Mouse (Mus musculus) liver, embryonic 12.5 days (tissue): ENCODE data around the gene Gm9945. TPM values are rescaled to one million over a fixed set of nuclear protein-coding genes. Genes with fewer than 3 reads are reported as not detected.

Experiments
- ATAC-seq: fragments of 200-750 bp; cut with Nextera tagmentation; 2 replicates; pipeline ENCODE4 v1.8.0; 2017; ENCODE audit warnings: moderate number of reproducible peaks, mild to moderate bottlenecking, moderate library complexity
- H3K27ac ChIP-seq: fragments of 300-500 bp; sonication (generic); 2 replicates; pipeline ENCODE4 v1.5.1; 2016; ENCODE audit warnings: mild to moderate bottlenecking
- H3K27me3 ChIP-seq: fragments of 300-500 bp; sonication (generic); replicated peaks from 2 replicates; pipeline ENCODE4 v1.6.1; 2016; ENCODE audit warnings: mild to moderate bottlenecking, moderate library complexity
- H3K36me3 ChIP-seq: fragments of 300-500 bp; sonication (generic); 2 replicates; pipeline ENCODE4 v1.6.1; 2016; ENCODE audit warnings: mild to moderate bottlenecking, moderate library complexity
- H3K4me1 ChIP-seq: fragments of 300-500 bp; sonication (generic); 2 replicates; pipeline ENCODE4 v1.6.1; 2016
- H3K4me2 ChIP-seq: fragments of 300-500 bp; sonication (generic); 2 replicates; pipeline ENCODE4 v1.6.1; 2016; ENCODE audit warnings: mild to moderate bottlenecking, moderate library complexity
- H3K4me3 ChIP-seq: fragments of 300-500 bp; sonication (generic); 2 replicates; pipeline ENCODE4 v1.5.1; 2016; ENCODE audit warnings: mild to moderate bottlenecking, moderate library complexity
- H3K9ac ChIP-seq: fragments of 300-500 bp; sonication (generic); 2 replicates; pipeline ENCODE4 v1.6.1; 2016; ENCODE audit warnings: mild to moderate bottlenecking, moderate library complexity
- H3K9me3 ChIP-seq: fragments of 300-500 bp; sonication (generic); replicated peaks from 2 replicates; pipeline ENCODE4 v1.6.1; 2016; ENCODE audit warnings: mild to moderate bottlenecking, moderate library complexity
- WGBS: fragments of 180-500 bp; shearing (Covaris S2); methylation state at CpG from one replicate; pipeline ENCODE4 v1.1.7; 2016; ENCODE audit not compliant: insufficient replicate concordance; 5-methylcytosine and 5-hydroxymethylcytosine counted together
- polyA plus RNA-seq: library from polyadenylated mRNA; unstranded; fragments of >200 nt; fragmentation: Nextera tagmentation; extraction: Ambion mirVana; gene quantifications from 2 replicates; pipeline ENCODE4 v1.2.1, GENCODE M21; 2016

Gene Gm9945
- polyA plus RNA-seq, 1 experiment from 2014 or later = 0.48 TPM

DNA sequence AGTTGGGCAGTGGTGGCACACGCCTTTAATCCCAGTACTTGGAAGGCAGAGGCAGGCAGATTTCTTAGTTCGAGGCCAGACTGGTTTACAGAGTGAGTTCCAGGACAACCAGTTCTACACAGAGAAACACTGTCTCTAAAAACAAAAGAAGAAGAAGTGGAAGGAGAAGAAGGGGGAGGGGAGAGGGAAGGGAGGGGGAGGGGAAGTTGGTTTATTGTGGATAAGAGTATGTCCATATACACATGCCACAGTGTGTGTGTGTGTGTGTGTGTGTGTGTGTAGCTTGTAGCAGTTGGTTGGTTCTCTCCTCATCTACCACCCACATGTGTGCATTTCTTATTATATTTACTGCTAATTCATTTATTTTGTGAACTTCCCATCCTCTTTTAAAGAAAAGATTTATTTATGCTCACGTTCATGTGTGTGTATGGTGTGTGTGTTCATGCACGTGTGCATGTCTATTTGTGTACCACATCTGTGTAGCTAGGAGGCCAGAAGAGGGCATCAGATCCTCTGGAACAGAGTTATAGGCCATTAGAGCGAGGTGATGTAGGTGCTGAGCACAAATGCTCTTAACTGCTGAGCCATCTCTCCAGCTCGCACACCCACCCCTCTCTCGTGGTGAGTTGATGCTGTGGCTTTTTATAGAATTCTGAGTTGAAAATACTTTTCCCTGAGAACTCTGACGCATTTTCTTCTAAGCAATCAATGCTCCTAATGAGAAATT is 22.2 kb downstream of the Gm9945 start:
- no peak for ATAC-seq
- Histone ChIP-seq H3K9ac (no peak overlapping the region), H3K36me3 (no peaks in the 10 kb centered on the region), H3K27me3 (peaks cover 39% of the 10 kb centered on the region), H3K9me3 (no peaks in the 10 kb centered on the region), H3K4me2 (no peak overlapping the region), H3K4me1 (peaks cover 12% of the 10 kb centered on the region), H3K4me3 (no peak overlapping the region), H3K27ac (no peak overlapping the region)
- 40% methylated on average over 8 of the region's 8 CpGs for WGBS

DNA sequence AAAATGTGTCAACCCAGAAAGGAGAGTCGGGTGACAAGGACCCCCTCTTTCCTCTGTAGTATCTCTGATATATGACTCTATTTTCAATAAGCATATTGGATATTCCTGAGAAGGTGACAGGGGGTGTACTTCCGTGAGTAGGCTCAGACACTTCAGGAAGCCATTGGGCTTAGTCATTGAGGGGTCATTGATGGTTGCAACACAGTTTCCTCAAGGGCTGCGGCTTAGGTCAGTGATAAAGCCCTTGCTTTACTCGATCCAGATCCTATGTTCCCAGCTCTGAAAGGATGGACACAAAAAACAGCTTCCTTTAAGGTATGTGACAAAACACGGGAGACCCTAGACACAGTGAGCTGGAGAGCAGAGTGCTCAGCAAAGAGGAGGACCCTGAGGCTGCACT is 23.8 kb downstream of the Gm9945 start:
- ATAC-seq = no peak
- no peak overlapping the region for H3K9ac ChIP-seq
- 38% methylated on average over 5 of the region's 5 CpGs for whole genome bisulfite sequencing
- no peak overlapping the region for H3K4me2 ChIP-seq
- H3K27me3 ChIP-seq = peaks cover 30% of the 10 kb centered on the region
- no peak overlapping the region for H3K27ac ChIP-seq
- no peaks in the 10 kb centered on the region for H3K9me3 ChIP-seq
- no peaks in the 10 kb centered on the region for H3K36me3 ChIP-seq
- peaks cover 12% of the 10 kb centered on the region for H3K4me1 ChIP-seq
- no peak overlapping the region for H3K4me3 ChIP-seq

DNA sequence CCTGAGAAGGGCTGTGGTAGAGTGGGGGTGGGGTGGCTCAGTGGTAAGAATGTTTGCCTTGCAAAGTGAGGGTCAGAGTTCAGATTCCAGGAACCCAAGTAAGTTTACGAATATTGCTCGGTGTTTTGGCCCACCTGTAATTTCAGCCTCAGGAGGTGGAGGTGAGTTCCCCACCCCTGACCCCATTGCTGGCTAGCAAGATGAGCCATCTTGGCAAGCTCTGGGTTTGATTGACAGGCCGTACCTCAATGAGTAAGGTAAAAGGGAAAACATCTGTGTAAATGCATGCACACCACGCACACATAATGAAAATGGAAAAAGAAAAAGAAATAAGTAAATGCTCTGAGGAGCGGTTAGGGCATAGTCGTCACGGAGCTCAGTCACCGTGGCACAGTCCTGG is 24.4 kb downstream of the Gm9945 start:
- Histone ChIP-seq H3K27me3 (peaks cover 28% of the 10 kb centered on the region), H3K27ac (no peak overlapping the region), H3K9ac (no peak overlapping the region), H3K4me2 (no peak overlapping the region), H3K4me3 (no peak overlapping the region), H3K9me3 (no peaks in the 10 kb centered on the region), H3K36me3 (no peaks in the 10 kb centered on the region), H3K4me1 (peaks cover 12% of the 10 kb centered on the region)
- no peak for ATAC-seq
- 79% methylated on average over 8 of the region's 8 CpGs for WGBS

GRCm38 (mm10) chr11:53505026-53505663 is 25.2 kb downstream of the Gm9945 start:
- H3K4me2 ChIP-seq = no peak overlapping the region
- H3K36me3 ChIP-seq = no peaks in the 10 kb centered on the region
- H3K9me3 ChIP-seq = no peaks in the 10 kb centered on the region
- no peak overlapping the region for H3K27ac ChIP-seq
- H3K27me3 ChIP-seq = peaks cover 21% of the 10 kb centered on the region
- H3K4me3 ChIP-seq = no peak overlapping the region
- H3K9ac ChIP-seq = no peak overlapping the region
- 75% methylated on average over 5 of the region's 5 CpGs for WGBS
- no peak for ATAC-seq
- peaks cover 12% of the 10 kb centered on the region for H3K4me1 ChIP-seq

DNA sequence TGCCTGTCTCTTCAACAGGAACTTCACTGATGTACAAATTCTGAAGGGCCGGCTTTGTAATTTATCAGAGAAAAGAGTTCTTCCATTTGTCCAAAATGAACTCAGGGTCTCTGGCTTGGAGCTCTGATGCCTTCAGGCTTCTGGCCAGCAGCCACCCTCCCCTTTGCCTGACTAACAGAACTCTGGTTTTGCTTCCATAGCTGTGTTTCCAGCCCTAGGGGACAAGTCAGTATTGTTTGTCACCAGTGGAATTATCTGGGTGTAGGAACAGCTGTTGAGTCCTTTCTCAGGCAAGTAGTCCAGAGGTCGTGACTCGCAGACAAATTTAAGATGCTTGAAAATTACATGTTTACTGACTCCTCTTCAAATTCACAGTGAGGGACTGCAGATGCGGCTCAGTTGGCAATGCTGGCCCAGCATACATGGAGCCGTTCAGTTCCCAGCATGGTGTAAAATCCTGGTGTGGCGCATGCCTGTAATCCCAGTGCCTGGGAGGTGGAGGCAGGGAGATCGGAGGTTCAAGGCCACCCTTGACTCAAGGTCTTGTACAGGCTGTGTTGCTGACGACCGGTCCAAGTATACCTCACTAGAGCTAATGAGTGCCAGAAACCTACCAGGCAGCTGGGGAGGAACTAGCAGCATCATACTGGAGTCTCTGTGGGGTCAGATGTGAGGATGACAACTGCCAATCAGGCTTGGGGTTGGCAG is 27.3 kb downstream of the Gm9945 start:
- Histone ChIP-seq H3K27ac (no peak overlapping the region), H3K27me3 (0 out of 2 replicates have a peak, but pooled peaks cover 7% of the 10 kb centered on the region), H3K4me3 (no peak overlapping the region), H3K4me1 (0 out of 2 replicates have a peak, but pooled peaks cover 4% of the 10 kb centered on the region), H3K36me3 (no peaks in the 10 kb centered on the region), H3K9ac (no peak overlapping the region), H3K4me2 (no peak overlapping the region), H3K9me3 (no peaks in the 10 kb centered on the region)
- ATAC-seq = no peak
- WGBS = 81% methylated on average over 9 of the region's 9 CpGs

GRCm38 (mm10) chr11:53508152-53508551 is 28.2 kb downstream of the Gm9945 start:
- H3K4me1 ChIP-seq = 0 out of 2 replicates have a peak, but pooled peaks cover 4% of the 10 kb centered on the region
- H3K4me3 ChIP-seq = no peak overlapping the region
- ATAC-seq = no peak
- H3K4me2 ChIP-seq = no peak overlapping the region
- H3K9ac ChIP-seq = no peak overlapping the region
- 0 out of 2 replicates have a peak, but pooled peaks cover 7% of the 10 kb centered on the region for H3K27me3 ChIP-seq
- 74% methylated on average over 7 of the region's 7 CpGs for WGBS
- H3K9me3 ChIP-seq = no peaks in the 10 kb centered on the region
- H3K36me3 ChIP-seq = no peaks in the 10 kb centered on the region
- H3K27ac ChIP-seq = no peak overlapping the region

GRCm38 (mm10) chr11:53508591-53508990 is 28.6 kb downstream of the Gm9945 start:
- Histone ChIP-seq H3K4me1 (0 out of 2 replicates have a peak, but pooled peaks cover 4% of the 10 kb centered on the region), H3K27me3 (0 out of 2 replicates have a peak, but pooled peaks cover 7% of the 10 kb centered on the region), H3K36me3 (no peaks in the 10 kb centered on the region), H3K9me3 (no peaks in the 10 kb centered on the region), H3K27ac (no peak overlapping the region), H3K4me3 (no peak overlapping the region), H3K9ac (no peak overlapping the region), H3K4me2 (no peak overlapping the region)
- ATAC-seq = no peak
- 33% methylated on average over 3 of the region's 3 CpGs for WGBS

DNA sequence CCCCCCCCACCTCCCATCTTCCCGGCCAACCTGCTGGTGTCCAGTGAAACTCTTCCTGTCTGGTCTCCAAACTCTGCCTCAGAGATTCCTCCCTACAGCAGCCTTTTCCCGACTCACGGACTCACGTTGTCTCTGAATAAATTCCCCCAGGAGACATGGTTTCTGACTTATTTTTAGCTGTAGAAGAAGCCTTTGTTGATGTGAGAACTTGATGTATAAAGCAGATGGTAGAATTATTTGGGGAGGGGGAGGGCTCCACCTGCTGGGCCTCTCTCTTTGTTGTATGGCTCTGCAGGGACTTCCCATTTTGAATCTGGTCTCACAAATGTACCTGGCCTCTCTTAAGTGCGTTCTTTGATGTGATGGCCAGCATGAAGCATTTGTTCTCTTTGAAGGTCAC is 30.4 kb downstream of the Gm9945 start:
- no peaks in the 10 kb centered on the region for H3K4me1 ChIP-seq
- no peak for ATAC-seq
- H3K27ac ChIP-seq = no peak overlapping the region
- H3K36me3 ChIP-seq = no peaks in the 10 kb centered on the region
- no peak overlapping the region for H3K4me2 ChIP-seq
- H3K9me3 ChIP-seq = no peaks in the 10 kb centered on the region
- H3K9ac ChIP-seq = no peak overlapping the region
- 0 out of 2 replicates have a peak, but pooled peaks cover 7% of the 10 kb centered on the region for H3K27me3 ChIP-seq
- no peak overlapping the region for H3K4me3 ChIP-seq
- WGBS = 63% methylated on average over 5 of the region's 5 CpGs

DNA sequence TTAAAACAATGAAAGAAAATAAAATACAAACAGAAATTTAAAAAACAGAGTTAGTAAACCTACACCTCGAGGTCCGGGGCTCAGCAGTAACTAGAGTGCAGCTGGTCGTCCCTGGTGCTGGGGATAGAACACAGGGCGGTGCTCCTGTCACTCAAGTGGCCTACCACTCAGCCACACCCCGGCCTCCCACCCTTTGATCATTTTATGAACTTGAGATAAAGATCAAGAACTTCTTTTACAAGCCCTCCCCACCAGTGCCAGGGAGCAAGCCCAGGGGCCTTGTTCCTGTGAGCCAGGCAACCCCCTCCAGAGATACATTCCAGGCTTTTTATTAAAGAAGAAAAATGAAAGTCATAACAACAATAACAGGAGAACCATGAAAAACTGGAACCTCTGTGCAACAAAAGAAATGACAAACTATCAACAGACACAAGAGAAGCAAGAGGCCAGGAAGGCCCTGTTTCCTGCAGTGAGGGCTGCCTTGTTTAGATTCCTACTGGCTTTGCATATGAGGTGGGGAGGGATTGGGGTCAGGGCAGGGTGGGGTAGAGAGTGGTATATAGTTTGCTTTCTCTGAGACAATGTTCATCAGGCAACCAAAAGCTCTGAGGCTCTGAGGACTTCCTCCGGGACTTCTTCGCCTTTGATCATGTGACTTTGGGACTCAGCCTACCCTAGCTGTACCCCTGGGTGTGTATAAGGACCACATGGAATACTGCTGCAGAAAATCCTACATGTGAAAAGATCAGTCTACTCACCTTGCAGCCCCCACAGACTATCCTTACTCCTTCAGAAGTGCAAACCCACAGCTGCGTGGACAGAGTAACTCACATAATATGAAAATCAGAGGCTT is 37.0 kb downstream of the Gm9945 start:
- H3K9me3 ChIP-seq = no peaks in the 10 kb centered on the region
- no peak overlapping the region for H3K4me3 ChIP-seq
- 0 out of 2 replicates have a peak, but pooled peaks cover 4% of the 10 kb centered on the region for H3K27me3 ChIP-seq
- ATAC-seq = peak; percentile 42
- H3K27ac ChIP-seq = peak overlapping the region; percentile 95
- H3K9ac ChIP-seq = no peak overlapping the region
- peaks cover 56% of the 10 kb centered on the region for H3K4me1 ChIP-seq
- peak overlapping the region; percentile 29 for H3K4me2 ChIP-seq
- H3K36me3 ChIP-seq = no peaks in the 10 kb centered on the region
- 21% methylated on average over 8 of the region's 8 CpGs for WGBS

GRCm38 (mm10) chr11:53518759-53519158 is 38.8 kb downstream of the Gm9945 start:
- Histone ChIP-seq H3K36me3 (peaks cover 12% of the 10 kb centered on the region; the same call in 1 of the 2 replicates), H3K4me2 (peak overlapping the region; percentile 92), H3K9me3 (no peaks in the 10 kb centered on the region), H3K4me3 (peak overlapping the region; percentile 91), H3K9ac (peak overlapping the region; percentile 97), H3K27ac (peak overlapping the region; percentile 95), H3K4me1 (peaks cover 74% of the 10 kb centered on the region), H3K27me3 (no peaks in the 10 kb centered on the region)
- WGBS = 10% methylated on average over 5 of the region's 5 CpGs
- peak; percentile 47; the same call in 1 of the 2 replicates for ATAC-seq
